Mouse (Mus musculus) embryonic facial prominence, embryonic 13.5 days (tissue): ENCODE results near the gene Gm37240. TPM values are rescaled to one million over a fixed set of nuclear protein-coding genes. Genes with fewer than 3 reads are reported as not detected.

Experiments used
- ATAC-seq: fragments of 200-750 bp; cut with Nextera tagmentation; 2 replicates; pipeline ENCODE4 v1.8.0; 2017; ENCODE audit warnings: low read depth; ENCODE audit not compliant: insufficient number of reproducible peaks, insufficient read depth, low FRiP score, low TSS enrichment
- H3K27ac ChIP-seq: fragments of 300-500 bp; sonication (generic); 2 replicates; pipeline ENCODE4 v1.5.1; 2015; ENCODE audit warnings: moderate library complexity, mild to moderate bottlenecking, inconsistent platforms
- H3K27me3 ChIP-seq: fragments of 300-500 bp; sonication (generic); 2 replicates; pipeline ENCODE4 v1.6.1; 2015; ENCODE audit warnings: mild to moderate bottlenecking, inconsistent platforms
- H3K36me3 ChIP-seq: fragments of 300-500 bp; sonication (generic); 2 replicates; pipeline ENCODE4 v1.6.1; 2015; ENCODE audit warnings: mild to moderate bottlenecking, inconsistent platforms
- H3K4me1 ChIP-seq: fragments of 300-500 bp; sonication (generic); 2 replicates; pipeline ENCODE4 v1.6.1; 2015; ENCODE audit warnings: inconsistent platforms
- H3K4me2 ChIP-seq: fragments of 300-500 bp; sonication (generic); 2 replicates; pipeline ENCODE4 v1.6.1; 2015; ENCODE audit warnings: moderate library complexity, mild to moderate bottlenecking, inconsistent platforms
- H3K4me3 ChIP-seq: fragments of 300-500 bp; sonication (generic); 2 replicates; pipeline ENCODE4 v1.5.1; 2015; ENCODE audit warnings: mild to moderate bottlenecking, inconsistent platforms
- H3K9ac ChIP-seq: fragments of 300-500 bp; sonication (generic); 2 replicates; pipeline ENCODE4 v1.6.1; 2015; ENCODE audit warnings: mild to moderate bottlenecking, inconsistent platforms
- H3K9me3 ChIP-seq: fragments of 300-500 bp; sonication (generic); 2 replicates; pipeline ENCODE4 v1.6.1; 2016; ENCODE audit warnings: inconsistent platforms
- WGBS: fragments of 180-500 bp; shearing (Covaris S2); methylation state at CpG from one replicate; pipeline ENCODE4 v1.1.7; 2015; ENCODE audit warnings: mixed read lengths; 5-methylcytosine and 5-hydroxymethylcytosine counted together
- polyA plus RNA-seq: library from polyadenylated mRNA; unstranded; fragments of >200 nt; fragmentation: Nextera tagmentation; extraction: Ambion mirVana; gene quantifications from 2 replicates; pipeline ENCODE4 v1.2.1, GENCODE M21; 2015

Gene Gm37240
- polyA plus RNA-seq, 1 experiment from 2014 or later = 6.3 TPM

DNA sequence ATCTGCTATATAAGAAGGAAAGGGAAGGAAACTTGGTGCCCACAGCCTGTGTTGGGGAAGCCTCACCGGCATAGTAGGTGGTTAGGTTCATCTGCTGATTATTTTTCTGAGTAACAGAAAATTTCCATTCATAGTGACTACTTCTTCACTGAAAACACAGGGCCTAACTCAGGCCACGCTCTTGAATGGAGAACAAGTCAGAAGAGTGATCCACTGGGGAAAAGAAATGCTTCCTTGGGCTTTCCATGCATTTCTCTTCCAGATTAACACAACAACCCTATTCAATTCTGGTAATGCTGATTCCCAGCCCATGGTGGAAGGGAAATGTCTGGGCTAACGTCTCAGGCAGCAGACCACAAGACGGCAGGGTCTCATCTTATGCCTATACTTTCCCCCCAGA lies 188.8 kb downstream of the Gm37240 start:
- ATAC-seq = no peak
- H3K9ac ChIP-seq = no peak overlapping the region
- no peaks in the 10 kb centered on the region for H3K4me1 ChIP-seq
- H3K9me3 ChIP-seq = no peaks in the 10 kb centered on the region
- H3K4me3 ChIP-seq = no peak overlapping the region
- H3K27me3 ChIP-seq = no peaks in the 10 kb centered on the region
- no peak overlapping the region for H3K27ac ChIP-seq
- WGBS = 76% methylated on average over 4 of the region's 4 CpGs
- H3K4me2 ChIP-seq = no peak overlapping the region
- no peaks in the 10 kb centered on the region for H3K36me3 ChIP-seq

- no peak overlapping the region for H3K27ac ChIP-seq
- H3K4me1 ChIP-seq = no peaks in the 10 kb centered on the region
- 71% methylated on average over 3 of the region's 3 CpGs for WGBS
- no peak overlapping the region for H3K4me2 ChIP-seq
- H3K27me3 ChIP-seq = no peaks in the 10 kb centered on the region
- no peak overlapping the region for H3K4me3 ChIP-seq
- no peak for ATAC-seq
- H3K9me3 ChIP-seq = no peaks in the 10 kb centered on the region
- no peaks in the 10 kb centered on the region for H3K36me3 ChIP-seq
- no peak overlapping the region for H3K9ac ChIP-seq
Observed at GRCm38 (mm10) chr3:85695056-85695455, 192.3 kb downstream of the Gm37240 start.

DNA sequence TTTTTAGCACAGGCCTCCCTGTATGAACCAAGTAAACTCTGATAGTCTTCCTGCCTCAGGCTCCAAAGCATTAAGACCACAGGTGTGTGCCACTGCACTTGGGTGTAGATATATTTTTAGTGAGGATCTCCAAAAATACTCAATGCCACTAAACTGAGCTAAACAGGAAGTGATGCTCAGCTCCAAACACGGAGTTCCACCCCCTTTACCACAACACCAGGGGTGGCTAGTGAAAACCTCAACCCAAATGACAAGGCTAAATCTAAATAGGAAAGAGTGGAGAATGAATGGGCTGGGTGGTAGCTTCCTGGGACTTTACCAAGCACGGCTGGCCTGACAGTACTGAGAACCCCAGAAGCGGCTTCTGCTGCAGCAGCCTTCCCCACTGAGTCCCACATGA lies 194.3 kb downstream of the Gm37240 start:
- 40% methylated on average over 3 of the region's 3 CpGs for WGBS
- H3K4me3 ChIP-seq = no peak overlapping the region

GRCm38 (mm10) chr3:85691134-85691533 lies 196.2 kb downstream of the Gm37240 start:
- Histone ChIP-seq H3K4me3 (no peak overlapping the region), H3K36me3 (no peaks in the 10 kb centered on the region), H3K27me3 (peaks cover 3% of the 10 kb centered on the region; the same call in 1 of the 2 replicates), H3K9ac (no peak overlapping the region), H3K27ac (no peak overlapping the region), H3K9me3 (no peaks in the 10 kb centered on the region), H3K4me1 (no peaks in the 10 kb centered on the region), H3K4me2 (no peak overlapping the region)
- WGBS = 73% methylated on average over 4 of the region's 4 CpGs
- no peak for ATAC-seq

More for the DNA sequence above, 194.3 kb downstream of the Gm37240 start:
- no peak overlapping the region for H3K27ac ChIP-seq
- H3K9ac ChIP-seq = no peak overlapping the region
- no peaks in the 10 kb centered on the region for H3K36me3 ChIP-seq
- peaks cover 3% of the 10 kb centered on the region; the same call in 1 of the 2 replicates for H3K27me3 ChIP-seq
- H3K9me3 ChIP-seq = no peaks in the 10 kb centered on the region
- no peak overlapping the region for H3K4me2 ChIP-seq
- H3K4me1 ChIP-seq = no peaks in the 10 kb centered on the region
- no peak for ATAC-seq

DNA sequence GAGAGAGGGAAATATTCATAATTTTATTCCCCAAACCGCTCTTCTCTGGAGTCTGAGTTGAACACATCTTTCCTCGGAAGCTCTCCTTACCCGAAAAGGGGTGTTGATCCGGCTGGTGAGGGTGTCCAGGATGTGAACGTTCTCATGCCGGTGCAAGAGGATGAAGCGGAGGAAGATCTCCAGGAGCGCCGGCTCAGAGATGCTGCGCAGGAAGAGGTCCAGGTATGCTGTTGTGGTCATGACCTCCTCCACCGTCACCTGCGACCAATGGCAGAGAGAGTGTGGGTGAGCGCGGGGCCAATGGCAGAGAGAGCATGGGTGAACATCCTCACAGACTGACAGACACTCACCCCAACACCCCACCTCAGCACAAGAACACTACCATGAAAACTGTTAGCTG lies 199.0 kb downstream of the Gm37240 start:
- peaks cover 3% of the 10 kb centered on the region; the same call in 1 of the 2 replicates for H3K27me3 ChIP-seq
- H3K4me1 ChIP-seq = no peaks in the 10 kb centered on the region
- WGBS = 93% methylated on average over 14 of the region's 14 CpGs
- H3K27ac ChIP-seq = no peak overlapping the region
- no peaks in the 10 kb centered on the region for H3K36me3 ChIP-seq
- H3K4me3 ChIP-seq = no peak overlapping the region
- H3K9ac ChIP-seq = no peak overlapping the region
- H3K4me2 ChIP-seq = no peak overlapping the region
- ATAC-seq = no peak
- no peaks in the 10 kb centered on the region for H3K9me3 ChIP-seq

DNA sequence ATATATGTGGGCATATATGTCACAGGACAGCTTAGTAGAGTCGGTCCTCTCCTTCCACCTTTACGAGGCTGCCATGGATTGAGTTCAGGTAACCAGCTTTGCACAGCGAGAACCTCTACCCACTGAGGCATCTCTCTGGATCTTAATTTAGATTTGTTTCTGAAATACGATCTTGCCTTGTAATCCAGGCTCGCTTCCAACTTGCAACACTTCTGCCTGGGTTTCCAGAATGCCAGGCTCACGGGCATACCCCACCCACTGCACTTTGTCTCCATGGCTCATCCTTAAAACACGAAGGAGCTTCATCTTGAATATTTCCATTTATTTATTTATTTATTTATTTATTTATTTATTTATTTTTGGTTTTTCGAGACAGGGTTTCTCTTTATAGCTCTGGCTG lies 202.0 kb downstream of the Gm37240 start:
- no peak overlapping the region for H3K4me2 ChIP-seq
- 88% methylated on average over 8 of the region's 8 CpGs for WGBS
- H3K4me1 ChIP-seq = no peaks in the 10 kb centered on the region
- no peak overlapping the region for H3K4me3 ChIP-seq
- H3K36me3 ChIP-seq = no peaks in the 10 kb centered on the region
- no peak for ATAC-seq
- H3K27ac ChIP-seq = no peak overlapping the region
- H3K27me3 ChIP-seq = peaks cover 3% of the 10 kb centered on the region; the same call in 1 of the 2 replicates
- no peak overlapping the region for H3K9ac ChIP-seq
- H3K9me3 ChIP-seq = no peaks in the 10 kb centered on the region

DNA sequence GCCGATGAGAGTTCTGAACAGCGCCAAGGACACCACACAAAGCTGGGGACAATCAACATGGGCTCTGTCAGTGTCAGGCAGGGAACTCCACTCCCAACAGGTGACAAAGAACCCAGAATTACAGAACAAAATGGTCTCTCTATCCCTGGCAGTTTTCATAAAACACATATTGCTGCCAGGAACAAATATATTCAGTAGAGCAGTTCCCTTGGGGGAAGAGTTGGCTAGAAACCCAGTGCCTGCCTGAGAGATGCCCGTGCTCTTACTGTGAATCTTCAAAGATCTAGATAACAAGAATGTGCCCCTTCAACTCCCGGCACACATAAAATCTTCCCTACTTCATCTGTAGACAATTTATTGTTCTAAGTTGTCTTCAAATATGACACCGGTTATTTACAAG lies 203.7 kb downstream of the Gm37240 start:
- ATAC-seq = no peak
- Histone ChIP-seq H3K9me3 (no peaks in the 10 kb centered on the region), H3K4me2 (no peak overlapping the region), H3K36me3 (no peaks in the 10 kb centered on the region), H3K27me3 (no peaks in the 10 kb centered on the region), H3K9ac (no peak overlapping the region), H3K4me3 (no peak overlapping the region), H3K27ac (no peak overlapping the region), H3K4me1 (no peaks in the 10 kb centered on the region)
- 80% methylated on average over 5 of the region's 5 CpGs for WGBS

DNA sequence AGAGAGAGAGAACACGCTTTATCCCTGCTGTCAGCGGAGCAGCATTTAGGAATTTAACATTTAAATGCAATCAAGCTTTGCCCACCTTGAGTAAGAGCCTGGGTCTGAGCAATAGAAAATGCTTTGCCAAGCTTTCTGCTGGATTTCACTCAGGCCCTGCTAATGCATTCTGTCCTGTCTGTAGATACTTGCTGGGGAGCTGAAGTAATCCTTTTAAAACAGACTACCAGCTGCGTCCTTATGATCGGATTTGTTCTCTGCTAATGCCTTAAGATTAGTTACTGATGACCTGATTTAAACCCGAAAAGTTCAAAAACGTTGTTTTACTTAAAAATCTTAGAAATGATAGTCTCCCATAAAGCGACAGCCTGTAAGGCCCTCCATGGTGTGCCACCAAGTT lies 206.2 kb downstream of the Gm37240 start:
- Histone ChIP-seq H3K27ac (no peak overlapping the region), H3K4me2 (no peak overlapping the region), H3K36me3 (no peaks in the 10 kb centered on the region), H3K27me3 (no peaks in the 10 kb centered on the region), H3K4me1 (no peaks in the 10 kb centered on the region), H3K9me3 (no peaks in the 10 kb centered on the region), H3K4me3 (no peak overlapping the region), H3K9ac (no peak overlapping the region)
- 66% methylated on average over 7 of the region's 7 CpGs for WGBS
- ATAC-seq = no peak

- no peak overlapping the region for H3K27ac ChIP-seq
- 92% methylated on average over 5 of the region's 5 CpGs for WGBS
- no peak overlapping the region for H3K4me3 ChIP-seq
- no peak for ATAC-seq
- H3K9me3 ChIP-seq = no peaks in the 10 kb centered on the region
- H3K4me2 ChIP-seq = no peak overlapping the region
- H3K4me1 ChIP-seq = no peaks in the 10 kb centered on the region
- no peaks in the 10 kb centered on the region for H3K36me3 ChIP-seq
- H3K27me3 ChIP-seq = no peaks in the 10 kb centered on the region
- H3K9ac ChIP-seq = no peak overlapping the region
Observed at GRCm38 (mm10) chr3:85679960-85680359, 207.4 kb downstream of the Gm37240 start.

DNA sequence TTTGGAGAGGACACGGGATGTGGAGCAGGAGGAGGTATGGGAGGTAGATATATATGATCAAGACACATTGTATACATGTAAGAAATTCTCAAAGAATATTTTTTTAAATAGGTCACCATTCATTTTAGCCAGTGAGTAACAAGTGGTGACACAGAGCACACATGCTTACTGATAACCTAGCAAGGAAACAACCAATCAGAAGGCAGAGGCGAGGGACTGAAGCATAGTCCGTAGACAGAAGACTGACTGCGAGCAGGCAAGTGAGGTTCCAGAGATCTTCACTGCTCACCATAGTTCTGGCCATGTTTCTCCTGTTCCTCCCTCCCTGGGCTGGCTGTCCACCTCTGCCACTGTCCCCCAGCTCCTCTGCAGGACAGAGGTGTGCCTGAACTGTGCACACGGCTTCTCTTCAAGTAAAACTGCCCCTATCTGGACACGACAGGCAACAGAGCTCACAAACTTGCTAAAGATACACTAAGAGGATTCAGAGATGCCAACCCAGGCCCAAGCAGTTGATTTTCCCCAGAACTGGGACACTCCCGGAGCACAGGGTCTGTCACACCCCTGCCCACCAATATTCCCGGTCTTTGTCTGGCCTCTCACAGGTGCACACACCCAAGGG lies 207.9 kb downstream of the Gm37240 start:
- no peaks in the 10 kb centered on the region for H3K9me3 ChIP-seq
- ATAC-seq = no peak

DNA sequence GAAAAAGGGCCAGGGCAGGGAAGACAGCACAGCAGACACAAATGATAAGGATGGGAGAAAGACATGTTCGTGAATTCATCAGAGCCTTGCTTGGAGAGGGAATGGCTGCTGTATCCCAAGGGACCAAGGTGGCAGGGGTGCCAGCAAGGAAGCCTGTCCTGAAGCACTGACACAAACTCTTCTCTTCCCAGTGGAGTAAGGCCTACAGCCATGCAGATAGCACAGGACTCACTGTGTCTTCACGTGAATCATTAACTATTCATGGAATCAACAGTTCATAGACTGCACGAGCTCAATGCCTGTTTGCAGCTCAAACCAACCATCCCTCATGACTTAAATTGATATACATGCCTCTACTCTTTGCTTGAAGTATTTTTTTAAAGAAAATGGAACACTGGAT lies 209.4 kb downstream of the Gm37240 start:
- Histone ChIP-seq H3K27me3 (no peaks in the 10 kb centered on the region), H3K27ac (no peak overlapping the region), H3K4me2 (no peak overlapping the region), H3K9ac (no peak overlapping the region), H3K4me3 (no peak overlapping the region), H3K36me3 (no peaks in the 10 kb centered on the region; the same call in 1 of the 2 replicates), H3K4me1 (no peaks in the 10 kb centered on the region), H3K9me3 (no peaks in the 10 kb centered on the region)
- 85% methylated on average over 3 of the region's 3 CpGs for WGBS
- no peak for ATAC-seq

More for the DNA sequence above, 207.9 kb downstream of the Gm37240 start:
- no peaks in the 10 kb centered on the region for H3K27me3 ChIP-seq
- WGBS = 80% methylated on average over 8 of the region's 8 CpGs
- no peaks in the 10 kb centered on the region for H3K4me1 ChIP-seq
- no peak overlapping the region for H3K4me3 ChIP-seq
- no peak overlapping the region for H3K27ac ChIP-seq
- no peaks in the 10 kb centered on the region for H3K36me3 ChIP-seq
- no peak overlapping the region for H3K9ac ChIP-seq
- no peak overlapping the region for H3K4me2 ChIP-seq

GRCm38 (mm10) chr3:85677133-85677532 lies 210.2 kb downstream of the Gm37240 start:
- H3K4me2 ChIP-seq = no peak overlapping the region
- H3K36me3 ChIP-seq = no peaks in the 10 kb centered on the region; the same call in 1 of the 2 replicates
- no peaks in the 10 kb centered on the region for H3K4me1 ChIP-seq
- WGBS = 77% methylated on average over 8 of the region's 8 CpGs
- no peak overlapping the region for H3K9ac ChIP-seq
- H3K4me3 ChIP-seq = no peak overlapping the region
- no peak overlapping the region for H3K27ac ChIP-seq
- H3K27me3 ChIP-seq = no peaks in the 10 kb centered on the region
- ATAC-seq = no peak
- no peaks in the 10 kb centered on the region for H3K9me3 ChIP-seq
